Mouse (Mus musculus) liver, adult 2 months (tissue): ENCODE results near the gene Ube2j2.

ENCODE experiments used
- CTCF ChIP-seq: fragments of 200-500 bp; IDR thresholded peaks from 2 replicates; pipeline ENCODE4 v1.5.1; 2011; ENCODE audit warnings: low read depth, low read length, control low read depth
- POLR2A ChIP-seq: fragments of 200-500 bp; IDR thresholded peaks from 2 replicates; pipeline ENCODE4 v1.6.1; 2011; ENCODE audit warnings: low read length, control low read depth; ENCODE audit not compliant: insufficient read depth; ENCODE audit errors: extremely low read depth

DNA sequence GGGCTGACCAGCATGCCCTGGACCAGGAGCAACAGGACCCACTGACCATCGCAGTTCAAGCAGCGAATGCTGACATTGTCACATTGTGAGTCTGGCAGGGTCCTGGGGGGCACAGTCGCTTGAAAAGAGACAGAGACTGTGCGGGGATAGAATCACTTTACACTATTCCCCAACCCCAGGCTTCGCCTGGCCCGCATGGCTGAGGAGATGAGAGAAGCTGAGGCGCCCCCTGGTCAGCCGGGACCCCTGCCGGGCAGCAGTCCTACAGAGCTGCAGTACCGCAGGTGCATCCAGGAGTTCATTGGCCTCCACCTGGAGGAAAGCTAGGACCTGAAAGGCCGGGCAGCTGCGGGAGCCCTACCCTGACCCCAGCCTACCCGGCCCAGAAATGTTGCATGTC lies 38.0 kb upstream of the Ube2j2 start:
- TF ChIP-seq CTCF = no peak
- TF ChIP-seq POLR2A = no peak
